Mouse (Mus musculus): ENCODE data around the gene Crip3.

Crip3 gene

GRCm38 (mm10) chr17:46455110-46455691, 26.5 kb downstream of the Crip3 start:
- DNase-seq (ENCODE audit: low read depth): no peak

- no peak for DNase-seq (ENCODE audit: low read depth)
These were observed 29.1 kb downstream of the Crip3 start for GRCm38 (mm10) chr17:46457791-46458190.

GRCm38 (mm10) chr17:46458439-46458838, 29.7 kb downstream of the Crip3 start:
- no peak for DNase-seq (ENCODE audit: low read depth)

- DNase-seq (ENCODE audit: low read depth): no peak
These were observed 31.9 kb downstream of the Crip3 start for GRCm38 (mm10) chr17:46460673-46461072.

GRCm38 (mm10) chr17:46461347-46461746, 32.6 kb downstream of the Crip3 start:
- DNase-seq (ENCODE audit: low read depth): no peak

- no peak for DNase-seq (ENCODE audit: low read depth)
These were observed 33.5 kb downstream of the Crip3 start for GRCm38 (mm10) chr17:46462226-46462625.

GRCm38 (mm10) chr17:46467830-46468229, 39.1 kb downstream of the Crip3 start:
- no peak for DNase-seq (ENCODE audit: low read depth)

- DNase-seq (ENCODE audit: low read depth): no peak
These were observed 47.9 kb downstream of the Crip3 start for GRCm38 (mm10) chr17:46476601-46477000.

- DNase-seq (ENCODE audit: low read depth): no peak
These were observed 48.6 kb downstream of the Crip3 start for GRCm38 (mm10) chr17:46477286-46477685.

Data from fibroblast of lung, adult 2 months (primary cell).